Mouse (Mus musculus) olfactory bulb, adult 2 months (tissue): ENCODE results near the gene Hist1h4j.

ENCODE experiments used
- CTCF ChIP-seq: fragments of 200-500 bp; IDR thresholded peaks from 2 replicates; pipeline ENCODE4 v1.5.1; 2012; ENCODE audit warnings: low read depth, mild to moderate bottlenecking, low read length, moderate library complexity; ENCODE audit not compliant: insufficient read depth
- POLR2A ChIP-seq: fragments of 200-500 bp; IDR thresholded peaks from 2 replicates; pipeline ENCODE4 v1.6.1; 2012; ENCODE audit warnings: mild to moderate bottlenecking, low read depth, low read length, moderate library complexity; ENCODE audit not compliant: insufficient read depth

- TF ChIP-seq POLR2A (peak; percentile 29; the same call in 1 of the 2 replicates), CTCF (no peak)
These were observed 45.2 kb downstream of the Hist1h4j start, which contains the start of gene Hist1h1b for GRCm38 (mm10) chr13:21779767-21780731.
